Mouse (Mus musculus): ENCODE data around the gene Acap2. TPM values are rescaled to one million over a fixed set of nuclear protein-coding genes. Genes with fewer than 3 reads are reported as not detected.

Gene Acap2
- polyA plus RNA-seq, 1 experiment from 2014 or later, result 12.1 TPM

GRCm38 (mm10) chr16:31070358-31071133, 130.5 kb downstream of the Acap2 start:
- peak overlapping the region; percentile 9; the same call in 1 of the 2 replicates for H3K9ac ChIP-seq
- peaks cover 13% of the 10 kb centered on the region for H3K4me1 ChIP-seq (replicated peaks)
- H3K27me3 ChIP-seq, result no peaks in the 10 kb centered on the region
- H3K27ac ChIP-seq (replicated peaks), result no peak overlapping the region
- peak; percentile 63; the same call in 1 of the 2 replicates for ATAC-seq (ENCODE audit: low read depth)
- no peaks in the 10 kb centered on the region for H3K9me3 ChIP-seq
- H3K4me3 ChIP-seq, result no peak overlapping the region
- peak overlapping the region; percentile 43 for H3K4me2 ChIP-seq
- no peaks in the 10 kb centered on the region for H3K36me3 ChIP-seq
- WGBS, result 16% methylated on average over 18 of the region's 21 CpGs

DNA sequence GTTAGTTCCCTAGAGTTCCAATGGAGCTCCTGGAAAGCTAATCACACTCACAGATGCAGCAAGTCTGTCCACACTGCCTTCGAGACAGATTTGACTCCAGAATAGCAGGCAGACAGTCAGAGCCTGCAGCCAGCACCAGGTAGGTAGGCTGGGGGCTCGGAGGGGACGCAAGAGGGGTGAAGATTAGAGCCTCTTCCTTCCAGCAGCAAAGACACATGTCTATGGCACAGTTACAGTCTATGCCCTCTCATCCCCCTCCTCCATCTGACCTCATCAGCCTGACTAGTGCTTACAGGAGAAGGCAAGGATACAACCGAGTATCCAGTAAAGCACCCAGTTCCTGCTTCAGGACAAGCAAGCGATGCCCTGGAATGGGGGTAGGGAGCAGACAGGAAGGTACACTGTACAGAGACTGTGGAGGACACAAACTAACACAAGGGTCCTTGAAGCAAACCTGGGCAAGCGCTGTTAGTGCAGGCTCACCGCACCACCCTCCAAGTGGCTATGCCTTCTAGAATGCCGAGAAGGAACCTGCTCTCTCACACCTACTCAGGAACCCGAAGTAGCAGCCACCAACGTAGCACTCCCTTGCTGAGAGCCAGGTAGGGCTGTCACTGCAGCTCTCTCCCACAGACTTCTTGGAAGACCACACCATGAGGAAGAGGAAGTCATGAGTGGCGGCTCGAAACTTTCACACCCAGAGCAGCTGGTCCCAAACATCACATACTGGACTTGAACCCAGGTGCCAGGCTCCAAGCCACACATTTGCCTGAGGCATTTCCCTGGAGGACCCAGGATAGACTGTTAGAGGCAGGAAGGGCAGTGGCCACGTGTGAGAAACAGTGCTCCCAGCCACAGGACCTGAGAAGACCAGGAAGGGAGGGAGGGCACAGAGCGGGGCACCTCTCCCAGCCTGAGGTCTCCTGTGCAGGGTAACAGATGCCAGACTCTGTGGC, 131.6 kb downstream of the Acap2 start:
- Histone ChIP-seq H3K4me2 (no peak overlapping the region), H3K36me3 (no peaks in the 10 kb centered on the region), H3K9ac (no peak overlapping the region), H3K27me3 (no peaks in the 10 kb centered on the region), H3K4me3 (no peak overlapping the region), H3K4me1 (replicated peaks) (peaks cover 13% of the 10 kb centered on the region), H3K27ac (replicated peaks) (no peak overlapping the region), H3K9me3 (no peaks in the 10 kb centered on the region)
- ATAC-seq (ENCODE audit: low read depth), result no peak
- WGBS, result 82% methylated on average over 14 of the region's 14 CpGs

DNA sequence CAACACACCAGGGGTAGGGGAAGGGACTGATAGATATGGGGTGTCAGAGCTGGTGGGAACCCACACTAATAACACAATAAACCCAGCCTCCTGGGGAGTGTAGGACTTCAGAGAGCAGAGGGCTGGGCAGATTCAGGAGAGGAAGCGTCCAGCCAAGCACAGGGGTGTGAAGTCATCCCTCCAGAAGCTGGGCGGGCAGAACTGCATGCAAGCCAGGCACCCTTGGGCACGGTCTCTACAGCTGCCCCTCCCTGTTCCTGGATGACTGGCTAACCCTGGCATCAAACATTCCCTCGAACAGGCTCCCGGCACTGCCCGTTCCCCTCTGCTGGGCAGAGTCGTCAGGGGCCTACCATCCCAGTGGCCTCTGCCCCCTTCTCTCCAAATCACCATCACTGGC, 132.8 kb downstream of the Acap2 start:
- Histone ChIP-seq H3K9me3 (no peaks in the 10 kb centered on the region), H3K4me1 (replicated peaks) (peaks cover 13% of the 10 kb centered on the region), H3K9ac (no peak overlapping the region), H3K27me3 (no peaks in the 10 kb centered on the region), H3K27ac (replicated peaks) (no peak overlapping the region), H3K36me3 (no peaks in the 10 kb centered on the region), H3K4me2 (no peak overlapping the region), H3K4me3 (no peak overlapping the region)
- ATAC-seq (ENCODE audit: low read depth), result no peak
- WGBS, result 73% methylated on average over 7 of the region's 7 CpGs

- Histone ChIP-seq H3K27ac (replicated peaks) (no peak overlapping the region; the same call in 1 of the 2 replicates), H3K4me2 (no peak overlapping the region), H3K4me1 (replicated peaks) (peaks cover 13% of the 10 kb centered on the region), H3K9ac (no peak overlapping the region), H3K36me3 (no peaks in the 10 kb centered on the region), H3K27me3 (no peaks in the 10 kb centered on the region), H3K4me3 (no peak overlapping the region), H3K9me3 (no peaks in the 10 kb centered on the region)
- no peak for ATAC-seq (ENCODE audit: low read depth)
- 64% methylated on average over 15 of the region's 15 CpGs for WGBS
Measured at GRCm38 (mm10) chr16:31066344-31067098, 134.5 kb downstream of the Acap2 start.

- 89% methylated on average over 6 of the region's 6 CpGs for WGBS
Measured at GRCm38 (mm10) chr16:31064782-31065181, 136.3 kb downstream of the Acap2 start.

DNA sequence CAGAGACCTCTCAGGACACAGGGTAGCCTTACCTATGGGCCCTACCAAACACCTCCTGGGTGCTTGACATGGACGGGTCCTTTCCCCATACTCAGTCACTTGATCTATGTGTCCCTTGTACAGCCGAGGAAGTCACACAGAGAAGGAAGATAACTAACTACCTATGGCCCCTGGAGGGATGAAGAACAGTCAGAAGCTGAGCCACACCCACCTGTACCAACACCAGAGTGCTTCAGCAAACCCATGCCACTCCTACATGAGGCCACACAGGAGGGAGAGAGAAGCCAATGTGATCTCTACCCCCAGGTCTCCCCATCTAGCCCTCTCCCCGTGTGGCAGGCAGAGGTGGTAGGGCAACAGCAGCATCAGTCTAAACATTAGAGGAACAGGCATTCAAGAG, 138.1 kb downstream of the Acap2 start:
- Histone ChIP-seq H3K36me3 (no peaks in the 10 kb centered on the region), H3K4me1 (replicated peaks) (peaks cover 9% of the 10 kb centered on the region; the same call in 1 of the 2 replicates), H3K4me3 (no peak overlapping the region), H3K9ac (no peak overlapping the region), H3K4me2 (no peak overlapping the region), H3K27me3 (no peaks in the 10 kb centered on the region), H3K27ac (replicated peaks) (no peak overlapping the region), H3K9me3 (no peaks in the 10 kb centered on the region)
- 85% methylated on average over 3 of the region's 3 CpGs for WGBS
- ATAC-seq (ENCODE audit: low read depth), result no peak

More at GRCm38 (mm10) chr16:31064782-31065181, 136.3 kb downstream of the Acap2 start:
- H3K9me3 ChIP-seq, result no peaks in the 10 kb centered on the region
- H3K27me3 ChIP-seq, result no peaks in the 10 kb centered on the region
- no peak overlapping the region for H3K27ac ChIP-seq (replicated peaks)
- no peak for ATAC-seq (ENCODE audit: low read depth)
- H3K4me2 ChIP-seq, result no peak overlapping the region
- no peaks in the 10 kb centered on the region for H3K36me3 ChIP-seq
- H3K4me1 ChIP-seq (replicated peaks), result no peaks in the 10 kb centered on the region; the same call in 1 of the 2 replicates
- H3K4me3 ChIP-seq, result no peak overlapping the region
- H3K9ac ChIP-seq, result no peak overlapping the region

DNA sequence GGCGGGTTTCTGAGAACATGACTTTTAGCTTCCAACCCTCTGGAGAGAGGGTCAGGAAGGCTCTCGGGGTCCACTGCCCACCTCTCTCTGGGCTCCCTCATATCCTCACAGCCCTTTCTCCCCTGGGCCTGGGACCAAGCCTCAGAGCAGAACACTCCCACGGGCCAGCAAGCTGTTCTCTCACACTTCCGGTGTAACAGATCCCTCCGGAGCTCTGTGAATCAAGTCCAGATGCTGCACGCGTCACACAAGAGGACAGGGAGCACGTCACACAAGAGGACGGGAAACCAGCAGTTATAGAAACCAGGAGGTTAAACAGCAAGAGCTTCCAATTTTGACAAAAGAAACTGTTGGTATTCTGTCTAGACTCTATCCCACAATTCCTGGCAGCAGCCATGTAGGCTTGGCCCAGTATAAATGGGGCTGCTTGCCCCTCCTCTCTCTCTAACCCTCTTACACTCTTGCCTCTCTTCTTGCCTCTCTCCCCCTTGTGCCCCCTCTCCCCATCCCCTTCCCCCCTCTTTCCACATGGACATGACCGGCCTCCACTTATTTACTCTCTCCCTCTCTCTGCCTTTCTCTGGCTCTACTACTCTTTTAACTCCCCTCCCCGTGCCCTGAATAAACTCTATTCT, 139.7 kb downstream of the Acap2 start:
- H3K27ac ChIP-seq (replicated peaks), result no peak overlapping the region
- 83% methylated on average over 11 of the region's 11 CpGs for WGBS
- no peaks in the 10 kb centered on the region for H3K27me3 ChIP-seq

DNA sequence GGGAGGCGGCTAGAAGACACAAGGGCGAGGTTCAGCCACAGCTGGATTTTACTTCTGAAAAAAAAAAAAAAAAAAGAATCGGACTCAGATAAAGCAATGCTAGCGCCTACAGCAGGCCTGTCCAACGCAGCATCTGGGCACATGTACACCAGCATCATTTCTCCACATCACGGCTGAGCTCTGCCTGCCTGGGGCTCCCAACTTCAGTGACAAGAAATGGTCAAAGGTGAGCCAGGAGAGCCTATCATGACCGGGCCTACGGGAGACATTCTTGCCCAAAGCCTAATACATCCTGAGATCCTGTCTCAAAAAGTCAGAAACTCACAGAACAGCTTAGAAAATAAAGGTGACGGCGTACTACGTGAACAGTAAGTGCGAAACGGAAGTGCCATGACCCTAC, 140.3 kb downstream of the Acap2 start:
- Histone ChIP-seq H3K9ac (no peak overlapping the region), H3K4me2 (no peak overlapping the region), H3K36me3 (no peaks in the 10 kb centered on the region), H3K27me3 (no peaks in the 10 kb centered on the region), H3K27ac (replicated peaks) (no peak overlapping the region), H3K9me3 (no peaks in the 10 kb centered on the region), H3K4me1 (replicated peaks) (0 out of 2 replicates have a peak, but pooled peaks cover 9% of the 10 kb centered on the region), H3K4me3 (no peak overlapping the region)
- WGBS, result 94% methylated on average over 13 of the region's 13 CpGs
- ATAC-seq (ENCODE audit: low read depth), result no peak

More for the DNA sequence above, 139.7 kb downstream of the Acap2 start:
- no peak overlapping the region for H3K9ac ChIP-seq
- H3K4me3 ChIP-seq, result no peak overlapping the region
- no peaks in the 10 kb centered on the region for H3K36me3 ChIP-seq
- no peak overlapping the region for H3K4me2 ChIP-seq
- H3K9me3 ChIP-seq, result no peaks in the 10 kb centered on the region
- H3K4me1 ChIP-seq (replicated peaks), result peaks cover 9% of the 10 kb centered on the region; the same call in 1 of the 2 replicates
- no peak for ATAC-seq (ENCODE audit: low read depth)

DNA sequence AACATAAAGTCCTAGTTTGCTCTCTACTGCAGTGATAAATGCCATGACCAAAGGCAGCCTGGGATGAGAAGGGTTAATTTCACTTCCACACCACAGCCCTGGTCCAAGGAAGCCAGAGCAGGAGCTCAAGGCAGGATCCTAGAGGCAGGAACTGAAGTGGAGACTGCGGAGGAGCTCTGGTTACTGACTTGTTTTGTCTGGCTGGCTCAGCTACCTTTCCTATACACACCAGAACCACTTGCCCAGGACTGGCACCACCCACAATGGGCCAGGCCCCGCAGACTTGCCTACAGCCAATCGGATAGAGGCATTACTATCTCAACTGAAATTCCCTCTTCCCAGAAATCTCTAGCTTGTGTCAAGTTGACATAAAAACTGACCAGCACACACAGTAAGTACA, 140.8 kb downstream of the Acap2 start:
- no peaks in the 10 kb centered on the region for H3K9me3 ChIP-seq
- no peak for ATAC-seq (ENCODE audit: low read depth)
- no peak overlapping the region for H3K4me2 ChIP-seq
- H3K4me1 ChIP-seq (replicated peaks), result 0 out of 2 replicates have a peak, but pooled peaks cover 9% of the 10 kb centered on the region
- no peak overlapping the region for H3K27ac ChIP-seq (replicated peaks)
- no peak overlapping the region for H3K9ac ChIP-seq
- no peaks in the 10 kb centered on the region for H3K36me3 ChIP-seq
- WGBS, result 97% methylated on average over 3 of the region's 3 CpGs
- H3K4me3 ChIP-seq, result no peak overlapping the region
- no peaks in the 10 kb centered on the region for H3K27me3 ChIP-seq

DNA sequence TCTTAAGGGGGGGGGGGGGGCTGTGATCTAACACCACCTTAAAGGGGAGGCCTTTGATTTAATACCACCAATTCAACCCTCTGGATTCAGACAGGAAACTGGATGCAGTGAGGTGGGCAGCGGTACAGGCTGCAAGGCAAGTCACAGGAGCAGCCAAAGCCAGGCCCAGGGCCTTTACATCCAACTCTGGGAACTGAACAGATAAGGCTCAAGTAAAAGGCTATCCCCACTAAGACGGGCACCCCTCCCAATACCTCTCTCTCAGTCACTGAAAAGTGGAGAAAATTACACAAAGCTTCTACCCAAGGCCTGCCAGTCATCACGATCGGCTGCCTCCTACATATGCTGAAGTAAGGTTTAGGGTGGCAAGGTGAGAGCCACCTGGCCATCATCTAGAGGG, 141.3 kb downstream of the Acap2 start:
- Histone ChIP-seq H3K9me3 (no peaks in the 10 kb centered on the region), H3K9ac (no peak overlapping the region), H3K36me3 (no peaks in the 10 kb centered on the region), H3K4me2 (no peak overlapping the region), H3K4me3 (no peak overlapping the region), H3K27me3 (no peaks in the 10 kb centered on the region), H3K4me1 (replicated peaks) (0 out of 2 replicates have a peak, but pooled peaks cover 9% of the 10 kb centered on the region), H3K27ac (replicated peaks) (no peak overlapping the region)
- WGBS, result 85% methylated on average over 4 of the region's 4 CpGs
- ATAC-seq (ENCODE audit: low read depth), result no peak

- Histone ChIP-seq H3K9me3 (no peaks in the 10 kb centered on the region), H3K27ac (replicated peaks) (no peak overlapping the region), H3K36me3 (no peaks in the 10 kb centered on the region), H3K4me3 (no peak overlapping the region), H3K27me3 (no peaks in the 10 kb centered on the region), H3K9ac (0 out of 2 replicates have a peak overlapping the region, but pooled peaks have one; percentile 8), H3K4me2 (no peak overlapping the region), H3K4me1 (replicated peaks) (peaks cover 15% of the 10 kb centered on the region)
- WGBS, result 77% methylated on average over 6 of the region's 6 CpGs
- ATAC-seq (ENCODE audit: low read depth), result no peak
Measured at GRCm38 (mm10) chr16:31052812-31053211, 148.2 kb downstream of the Acap2 start.
